Mouse (Mus musculus) small intestine, adult 2 months (tissue): Measurements from ENCODE around the gene Rtraf. TPM values are rescaled to one million over a fixed set of nuclear protein-coding genes. Genes with fewer than 3 reads are reported as not detected.

Experiments used
- H3K27ac ChIP-seq: fragments of 200-500 bp; 2 replicates; pipeline ENCODE4 v1.5.1; 2012; ENCODE audit warnings: low read depth, low read length, control low read depth, inconsistent platforms; ENCODE audit not compliant: insufficient read depth
- H3K27me3 ChIP-seq: fragments of 200-500 bp; 2 replicates; pipeline ENCODE4 v1.6.1; 2012; ENCODE audit warnings: mild to moderate bottlenecking, moderate library complexity, low read length, inconsistent platforms; ENCODE audit not compliant: control insufficient read depth, insufficient read depth
- H3K36me3 ChIP-seq: fragments of 200-500 bp; 2 replicates; pipeline ENCODE4 v1.6.1; 2012; ENCODE audit warnings: mild to moderate bottlenecking, low read length, control low read depth, inconsistent platforms; ENCODE audit not compliant: control insufficient read depth, insufficient read depth
- H3K4me1 ChIP-seq: fragments of 200-500 bp; 2 replicates; pipeline ENCODE4 v1.6.1; 2012; ENCODE audit warnings: low read length, inconsistent platforms, mixed read lengths; ENCODE audit not compliant: control insufficient read depth, insufficient read depth, insufficient read length
- H3K4me3 ChIP-seq: fragments of 200-500 bp; 2 replicates; pipeline ENCODE4 v1.5.1; 2012; ENCODE audit warnings: low read depth, mild to moderate bottlenecking, control low read depth, inconsistent platforms, low read length, moderate library complexity
- CTCF ChIP-seq: fragments of 200-500 bp; IDR thresholded peaks from 2 replicates; pipeline ENCODE4 v1.5.1; 2012; ENCODE audit warnings: low read depth, mild to moderate bottlenecking, control low read depth, inconsistent platforms, low read length, moderate library complexity, mixed read lengths; ENCODE audit not compliant: insufficient replicate concordance, insufficient read length; ENCODE audit errors: extremely low read depth
- POLR2A ChIP-seq: fragments of 200-500 bp; IDR thresholded peaks from 2 replicates; pipeline ENCODE4 v1.6.1; 2012; ENCODE audit warnings: low read depth, mild to moderate bottlenecking, control low read depth, inconsistent platforms, low read length, moderate library complexity
- WGBS: fragments of 180-500 bp; shearing (Covaris S2); methylation state at CpG from one replicate; pipeline ENCODE4 v1.1.7; 2018; 5-methylcytosine and 5-hydroxymethylcytosine counted together
- polyA plus RNA-seq: library from polyadenylated mRNA; depleted of rRNA; stranded (reverse); fragments of >200 nt; gene quantifications from 2 replicates; pipeline ENCODE4 v1.2.3, GENCODE M21; 2012

Gene Rtraf
- polyA plus RNA-seq, 1 experiment = 17.5 TPM

DNA sequence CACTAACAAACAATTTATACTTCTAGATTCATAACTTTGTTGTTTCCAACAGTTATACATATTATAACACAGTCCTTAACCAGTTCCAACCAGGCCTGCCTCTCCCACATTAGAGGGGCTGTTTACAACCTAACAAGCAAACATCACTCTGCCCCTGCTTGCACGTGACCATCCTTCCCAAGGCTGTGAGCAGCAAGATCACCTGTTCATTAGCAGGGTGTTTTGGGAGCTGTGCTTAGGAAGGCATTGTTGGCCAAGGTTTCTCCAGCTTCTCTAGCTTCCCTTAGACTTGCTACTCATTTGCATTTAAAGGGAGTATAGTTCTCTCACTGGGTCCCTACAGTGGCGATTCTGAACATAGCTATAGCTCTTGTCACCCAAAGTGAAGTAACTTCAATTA lies 34.7 kb upstream of the Rtraf start:
- WGBS = 82% methylated on average over 2 of the region's 2 CpGs
- no peak overlapping the region for H3K27ac ChIP-seq
- H3K27me3 ChIP-seq = no peaks in the 10 kb centered on the region
- H3K4me1 ChIP-seq = no peaks in the 10 kb centered on the region
- no peak for TF ChIP-seq CTCF
- TF ChIP-seq POLR2A = no peak
- H3K4me3 ChIP-seq = no peak overlapping the region
- H3K36me3 ChIP-seq = no peaks in the 10 kb centered on the region

- no peak overlapping the region for H3K27ac ChIP-seq
- no peak for TF ChIP-seq POLR2A
- no peak for TF ChIP-seq CTCF
- H3K4me3 ChIP-seq = no peak overlapping the region
- WGBS = 48% methylated on average over 3 of the region's 3 CpGs
- H3K27me3 ChIP-seq = no peaks in the 10 kb centered on the region
- no peaks in the 10 kb centered on the region for H3K4me1 ChIP-seq
- H3K36me3 ChIP-seq = no peaks in the 10 kb centered on the region
Measured at GRCm38 (mm10) chr14:19853471-19853870, 29.8 kb upstream of the Rtraf start.

- TF ChIP-seq CTCF = peak; percentile 68; the same call in 1 of the 2 replicates
- TF ChIP-seq POLR2A = no peak
- Histone ChIP-seq H3K36me3 (no peaks in the 10 kb centered on the region), H3K4me3 (no peak overlapping the region), H3K27me3 (no peaks in the 10 kb centered on the region), H3K4me1 (no peaks in the 10 kb centered on the region), H3K27ac (no peak overlapping the region)
- 25% methylated on average over 15 of the region's 15 CpGs for whole genome bisulfite sequencing
Measured at GRCm38 (mm10) chr14:19839600-19840332, 16.1 kb upstream of the Rtraf start.

GRCm38 (mm10) chr14:19836289-19836688 lies 12.7 kb upstream of the Rtraf start:
- Histone ChIP-seq H3K4me3 (no peak overlapping the region), H3K27ac (no peak overlapping the region), H3K27me3 (no peaks in the 10 kb centered on the region), H3K4me1 (no peaks in the 10 kb centered on the region), H3K36me3 (no peaks in the 10 kb centered on the region)
- TF ChIP-seq CTCF (no peak), POLR2A (no peak)
- WGBS = 77% methylated on average over 3 of the region's 3 CpGs

GRCm38 (mm10) chr14:19825481-19825880 lies 1.9 kb upstream of the Rtraf start:
- no peak for TF ChIP-seq POLR2A
- TF ChIP-seq CTCF = no peak
- Histone ChIP-seq H3K27me3 (peaks cover 3% of the 10 kb centered on the region; the same call in 1 of the 2 replicates), H3K4me1 (no peaks in the 10 kb centered on the region), H3K27ac (no peak overlapping the region), H3K4me3 (no peak overlapping the region), H3K36me3 (peaks cover 4% of the 10 kb centered on the region)
- 69% methylated on average over 11 of the region's 11 CpGs for WGBS

- Histone ChIP-seq H3K27ac (no peak overlapping the region), H3K27me3 (no peaks in the 10 kb centered on the region), H3K4me3 (no peak overlapping the region), H3K4me1 (no peaks in the 10 kb centered on the region), H3K36me3 (peaks cover 18% of the 10 kb centered on the region)
- WGBS = 97% methylated on average over 5 of the region's 5 CpGs
- no peak for TF ChIP-seq CTCF
- TF ChIP-seq POLR2A = no peak
Measured at GRCm38 (mm10) chr14:19821686-19822085, 1.9 kb downstream of the Rtraf start.

- Histone ChIP-seq H3K4me1 (no peaks in the 10 kb centered on the region), H3K36me3 (peaks cover 41% of the 10 kb centered on the region), H3K27ac (no peak overlapping the region), H3K27me3 (no peaks in the 10 kb centered on the region), H3K4me3 (no peak overlapping the region)
- TF ChIP-seq CTCF (peak; percentile 62; the same call in 1 of the 2 replicates), POLR2A (no peak)
- WGBS = 2% methylated on average over 1 of the region's 1 CpGs
Measured at GRCm38 (mm10) chr14:19817949-19818348, 5.7 kb downstream of the Rtraf start.
